9 mouse cellular contexts compared by ENCODE assay signal in the genomic region with DNA sequence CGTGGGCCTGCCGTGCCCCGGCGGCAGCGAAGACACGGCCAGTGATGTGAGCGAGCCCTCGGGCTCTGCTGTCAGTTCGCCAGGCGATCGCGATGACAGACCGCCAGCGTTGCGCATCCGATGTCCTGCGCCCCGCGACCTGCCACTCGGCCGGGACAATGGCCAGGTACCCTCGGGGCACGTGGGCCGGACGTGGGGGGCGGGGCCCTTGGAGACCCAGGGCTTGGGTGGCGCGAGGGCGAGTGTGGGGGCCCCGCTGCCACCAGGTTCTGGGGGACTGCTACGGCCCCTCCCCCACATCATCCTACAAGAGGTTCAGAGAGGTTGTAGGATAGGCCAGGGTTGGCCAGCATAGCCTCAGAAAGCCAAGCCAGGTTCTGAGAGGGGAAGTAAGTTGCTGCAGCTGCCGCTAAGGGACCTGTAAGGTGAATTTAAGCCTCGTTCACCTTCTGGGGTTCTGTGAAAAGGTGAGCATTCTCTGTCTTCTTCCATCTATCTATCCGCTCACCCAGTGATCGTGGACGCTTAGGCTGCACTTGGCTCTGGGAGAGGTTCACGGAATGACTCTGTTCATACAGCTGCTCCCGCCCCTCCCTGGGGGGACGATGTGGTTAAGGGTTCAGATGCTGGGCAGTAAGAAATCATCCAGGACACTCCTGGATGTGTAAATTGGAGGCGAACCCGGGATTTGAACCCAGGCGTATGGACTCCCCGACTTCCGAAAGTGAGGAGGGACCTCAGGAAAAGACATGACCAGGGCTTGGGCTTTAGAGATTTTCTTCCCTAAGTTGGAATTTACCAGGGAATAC. TPM values are rescaled to one million over a fixed set of nuclear protein-coding genes. Genes with fewer than 3 reads are reported as not detected.
DNase-seq lines count a peak whose midpoint lies in the region; ATAC-seq and TF ChIP-seq lines count a peak whose summit lies in the region.
"Had no signal": no experiment of that assay in that cellular context is flagged by ENCODE, and none has a peak within 500 bp of the region (broad histone marks: within the 10 kb centered on the region; RNA-seq: fewer than 3 reads in every experiment).

No protein-coding gene starts in this region.

- TF ChIP-seq POLR2A in thymus, adult 2 months (IDR thresholded peaks at IDR 0.05; ENCODE audit: control insufficient read depth, extremely low read depth, insufficient read depth, low read length, poor library complexity), result no peak

- H3K4me3 ChIP-seq in layer of hippocampus, adult 2 months, result peak overlapping the region; percentile 90
- peak overlapping the region; percentile 90 for H3K4me3 ChIP-seq in hindbrain, embryonic 14.5 days (replicated peaks; ENCODE audit: low read length)
- H3K4me3 ChIP-seq in midbrain, postnatal 0 days (ENCODE audit: low read depth, low read length), result peak overlapping the region; percentile 90
- no peak overlapping the region for H3K4me3 ChIP-seq in thymus, adult 2 months (ENCODE audit: control insufficient read depth, insufficient read depth, low read length)

- peak overlapping the region; percentile 94 for H3K4me2 ChIP-seq in hindbrain, embryonic 14.5 days (replicated peaks)
- peak overlapping the region; percentile 85 for H3K4me2 ChIP-seq in midbrain, postnatal 0 days (ENCODE audit: low read depth, low read length, poor library complexity, severe bottlenecking)

- peak overlapping the region; percentile 94 for H3K27ac ChIP-seq in layer of hippocampus, adult 2 months
- peak overlapping the region; percentile 99 for H3K27ac ChIP-seq in hindbrain, embryonic 14.5 days
- peak overlapping the region; percentile 97 for H3K27ac ChIP-seq in midbrain, postnatal 0 days (ENCODE audit: low read depth, low read length)
- no peak overlapping the region for H3K27ac ChIP-seq in thymus, adult 2 months (ENCODE audit: control insufficient read depth, insufficient read depth, low read length)
- H3K27ac ChIP-seq: macrophage had no signal

- ATAC-seq in hindbrain, embryonic 14.5 days (ENCODE audit: low FRiP score), result no peak
- ATAC-seq in midbrain, postnatal 0 days (ENCODE audit: low FRiP score), result no peak
- no peak for ATAC-seq in erythroid progenitor cell, adult 5-6 weeks (replicated peaks; ENCODE audit: low FRiP score, poor library complexity, severe bottlenecking)
- no peak for ATAC-seq in granulocyte monocyte progenitor cell, adult 5-6 weeks (replicated peaks; ENCODE audit: poor library complexity, severe bottlenecking)

- no peaks in the 10 kb centered on the region for H3K9me3 ChIP-seq in hindbrain, embryonic 14.5 days (ENCODE audit: control insufficient read depth, low read length)
- no peaks in the 10 kb centered on the region for H3K9me3 ChIP-seq in midbrain, postnatal 0 days (ENCODE audit: low read length)

- 8% methylated on average over 44 of the region's 44 CpGs for WGBS in hindbrain, embryonic 14.5 days
- 9% methylated on average over 43 of the region's 44 CpGs for WGBS in midbrain, postnatal 0 days
- 18% methylated on average over 44 of the region's 44 CpGs for WGBS in thymus, adult 2 months

- no peak for TF ChIP-seq CTCF in layer of hippocampus, adult 2 months (conservative IDR thresholded peaks at IDR 0.05)
- TF ChIP-seq CTCF in midbrain, postnatal 0 days (IDR thresholded peaks at IDR 0.05), result no peak
- TF ChIP-seq CTCF in thymus, adult 2 months (IDR thresholded peaks at IDR 0.05; ENCODE audit: borderline replicate concordance, control insufficient read depth, extremely low read depth, insufficient read depth, low read length, poor library complexity), result no peak

- peak overlapping the region; percentile 97 for H3K9ac ChIP-seq in hindbrain, embryonic 14.5 days
- H3K9ac ChIP-seq in midbrain, postnatal 0 days (replicated peaks; ENCODE audit: low read length, poor library complexity, severe bottlenecking), result peak overlapping the region; percentile 96

- no peak for DNase-seq in layer of hippocampus, adult 2 months (ENCODE audit: low spot score in 2 of 2)
- no peak for DNase-seq in layer of hippocampus, adult 18-20 months (ENCODE audit: low spot score in 2 of 2)
- peak; percentile 27 to 75 for DNase-seq in cerebellum, postnatal 25 days
- no peak for DNase-seq in hindbrain, embryonic 14.5 days (ENCODE audit: low spot score)
- no peak for DNase-seq in midbrain, postnatal 0 days (ENCODE audit: low spot score)
- DNase-seq in thymus, adult 2 months, result no peak

- H3K4me1 ChIP-seq in hindbrain, embryonic 14.5 days (replicated peaks; ENCODE audit: control insufficient read depth, insufficient read depth, low read length), result peaks cover 21% of the 10 kb centered on the region
- H3K4me1 ChIP-seq in midbrain, postnatal 0 days (ENCODE audit: insufficient read depth, low read length), result peaks cover 11% of the 10 kb centered on the region; the same call in 1 of the 2 replicates
- peaks cover 7% of the 10 kb centered on the region; the same call in 1 of the 2 replicates for H3K4me1 ChIP-seq in thymus, adult 2 months (replicated peaks; ENCODE audit: control insufficient read depth, insufficient read depth, low read length)

- H3K36me3 ChIP-seq in hindbrain, embryonic 14.5 days (replicated peaks; ENCODE audit: control insufficient read depth, insufficient read depth), result no peaks in the 10 kb centered on the region
- no peaks in the 10 kb centered on the region for H3K36me3 ChIP-seq in midbrain, postnatal 0 days (ENCODE audit: insufficient read depth, low read length)
- no peaks in the 10 kb centered on the region for H3K36me3 ChIP-seq in thymus, adult 2 months (ENCODE audit: control insufficient read depth, insufficient read depth, low read length)

- peaks cover 6% of the 10 kb centered on the region; the same call in 1 of the 2 replicates for H3K27me3 ChIP-seq in hindbrain, embryonic 14.5 days (ENCODE audit: control insufficient read depth, insufficient read depth, low read length)
- H3K27me3 ChIP-seq in midbrain, postnatal 0 days (ENCODE audit: insufficient read depth, low read length), result no peaks in the 10 kb centered on the region
- H3K27me3 ChIP-seq in thymus, adult 2 months (ENCODE audit: control insufficient read depth, insufficient read depth, low read length), result peaks cover 6% of the 10 kb centered on the region; the same call in 1 of the 2 replicates

RNA-seq across cellular contexts. Expression of a gene that starts 0.8 kb away (rescaled TPM):
- 100 to 1,000 TPM; 234 to 238 TPM for total RNA-seq in layer of hippocampus, adult 2 months (2021)
- 100 to 1,000 TPM; 206 to 218 TPM for total RNA-seq in layer of hippocampus, adult 18-20 months (2021)
- 907 and 1,000 TPM in 2 replicates for polyA plus RNA-seq in hindbrain, embryonic 14.5 days (2014; fragmentation: Nextera tagmentation; extraction: Ambion mirVana)
- 954 and 1,050 TPM in 2 replicates for total RNA-seq in midbrain, postnatal 0 days (2014; rRNA removed)
- 851 and 872 TPM in 2 replicates for polyA plus RNA-seq in midbrain, postnatal 0 days (2015; fragmentation: Nextera tagmentation; extraction: Ambion mirVana)
- polyA plus RNA-seq in thymus, adult 2 months (2012; rRNA removed), result 2.8 and 3.8 TPM in 2 replicates
- total RNA-seq in erythroid progenitor cell, adult 5-6 weeks (2015; ENCODE audit: low replicate concordance), result not detected in 2 replicates
- total RNA-seq in erythroid progenitor cell, adult 5-6 weeks (2017; ENCODE audit: low replicate concordance), result 0.51 TPM in 1 of 2 replicates, not detected in the other
- not detected in 2 replicates for total RNA-seq in granulocyte monocyte progenitor cell, adult 5-6 weeks (2014; fragmentation: Nextera tagmentation)
- not detected in 2 replicates for total RNA-seq in granulocyte monocyte progenitor cell, adult 5-6 weeks (2017)
- polyA plus RNA-seq: macrophage had no signal

Comparison
In these comparisons a context has a peak if more than half of its experiments do, and no peak if none do; other contexts are left out.
1. DNase-seq: peak in cerebellum, postnatal 25 days (2 of 2); none in layer of hippocampus, adult 2 months (0 of 2), layer of hippocampus, adult 18-20 months (0 of 2), hindbrain, embryonic 14.5 days (single experiment), midbrain, postnatal 0 days (single experiment) and thymus, adult 2 months (single experiment).
2. RNA of a gene that starts 0.8 kb away (total RNA-seq): 954 to 1,050 TPM in midbrain, postnatal 0 days, 234 to 238 TPM in layer of hippocampus, adult 2 months and 206 to 218 TPM in layer of hippocampus, adult 18-20 months; 0.51 TPM in erythroid progenitor cell, adult 5-6 weeks and not detected in granulocyte monocyte progenitor cell, adult 5-6 weeks; every median in the first group is over 100 times any median in the second.